Mouse (Mus musculus) fibroblast of lung, adult 2 months (primary cell): ENCODE measurements at regions not wholly inside any gene's neighbourhood (a gene's known extent, or its start where the extent isn't known, plus 50 kb on each side); places are given as distances from the start of the nearest gene placed in this dataset.

ENCODE experiments used
- DNase-seq: peaks from one replicate; pipeline ENCODE4 v3.0.0-alpha.2; 2011; ENCODE audit warnings: low read depth

DNA sequence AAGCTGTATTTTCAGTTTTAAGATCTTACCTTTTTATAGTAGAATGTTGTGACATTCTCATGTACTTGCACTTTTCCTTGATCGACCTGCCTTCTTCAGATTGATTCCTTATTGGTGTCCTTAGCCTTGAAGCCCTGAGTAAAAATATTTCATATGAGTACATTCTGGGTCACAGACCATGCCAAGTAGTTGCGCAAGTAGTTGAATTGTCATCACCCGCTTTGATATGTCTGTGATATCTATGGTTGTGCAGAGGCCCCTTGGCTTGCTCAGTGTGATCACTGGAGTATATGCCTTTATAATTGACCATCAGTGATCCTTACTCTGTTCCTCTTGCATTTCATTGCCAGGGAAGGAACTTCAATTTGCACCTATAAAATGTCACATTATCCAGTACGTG is 131.1 kb upstream of the Reg3g start:
- DNase-seq: no peak

DNA sequence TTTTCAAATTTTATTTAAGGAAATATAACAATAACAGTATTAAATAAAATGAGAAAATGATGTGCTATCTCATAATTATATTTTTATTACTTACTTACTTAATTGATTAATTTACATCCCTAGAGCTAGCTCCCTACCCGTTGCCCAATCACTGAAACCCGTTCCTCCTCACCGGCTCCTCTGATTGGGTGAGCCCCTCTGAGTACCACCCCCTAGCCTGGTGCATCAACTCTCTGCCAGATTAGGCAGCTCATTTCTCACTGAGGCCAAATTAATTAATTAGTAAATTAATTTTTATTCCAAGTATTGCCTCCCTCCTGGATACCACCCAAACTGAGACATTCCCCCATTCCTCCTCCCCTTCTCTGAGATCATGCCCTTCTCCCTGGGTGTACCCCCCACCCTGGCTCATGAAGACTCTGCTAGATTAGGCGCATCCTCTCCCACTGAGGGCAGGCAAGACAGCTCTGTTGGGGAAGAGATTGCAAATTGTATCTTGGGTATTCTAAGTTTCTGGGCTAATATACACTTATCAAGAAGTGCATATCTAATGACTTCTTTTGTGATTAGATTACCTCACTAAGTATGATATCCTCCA is 101.4 kb upstream of the Reg3g start:
- no peak for DNase-seq

DNA sequence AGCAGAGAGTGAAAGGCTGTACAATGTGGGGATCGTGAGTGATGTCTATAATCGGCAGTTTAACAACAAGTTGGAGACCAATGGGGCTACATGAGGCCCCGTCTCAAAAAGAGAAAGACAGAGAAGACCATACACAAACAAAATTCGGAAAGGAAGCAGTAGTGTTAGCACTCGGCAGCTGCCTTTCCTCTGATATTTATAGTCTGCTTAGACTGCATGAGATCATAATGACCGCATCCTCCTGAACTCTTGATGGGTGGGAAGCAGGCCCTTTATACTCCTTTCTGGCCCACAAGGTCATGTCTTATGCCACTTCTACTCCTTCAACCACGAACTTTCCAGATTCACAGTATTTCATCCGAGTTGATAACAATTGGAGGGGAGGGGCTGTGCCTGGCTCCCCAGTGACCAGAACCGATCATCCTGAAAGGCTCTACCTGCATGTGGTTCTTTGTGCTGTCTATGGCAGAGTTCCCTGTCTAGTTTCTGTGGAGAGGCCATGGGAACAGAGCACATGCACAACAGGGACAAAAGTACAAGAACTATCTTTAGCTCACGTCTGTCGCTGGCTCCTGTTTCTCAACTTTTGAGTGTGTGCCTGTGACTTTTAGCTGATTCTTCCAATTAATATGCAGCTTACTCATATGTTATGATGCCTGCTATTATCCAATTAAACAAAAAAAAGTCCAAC is 84.5 kb upstream of the Reg3g start:
- no peak for DNase-seq

DNA sequence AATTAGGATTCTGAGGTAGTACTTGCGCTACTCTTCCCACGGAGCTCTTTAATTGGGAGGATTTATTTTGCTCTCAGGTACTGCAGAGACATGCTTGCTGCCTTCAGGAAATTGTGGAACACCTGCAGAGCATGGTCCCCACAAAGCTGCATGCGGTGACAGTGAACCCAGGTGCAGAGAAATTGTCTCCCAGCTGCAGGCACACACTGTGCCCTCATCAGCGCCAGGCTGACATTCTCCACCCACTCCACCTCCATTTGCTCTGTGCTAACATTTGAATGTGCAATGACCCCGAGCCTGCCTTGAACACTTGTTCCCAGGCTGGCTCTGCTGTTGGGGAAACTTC is 83.7 kb upstream of the Reg3g start:
- DNase-seq: no peak

DNA sequence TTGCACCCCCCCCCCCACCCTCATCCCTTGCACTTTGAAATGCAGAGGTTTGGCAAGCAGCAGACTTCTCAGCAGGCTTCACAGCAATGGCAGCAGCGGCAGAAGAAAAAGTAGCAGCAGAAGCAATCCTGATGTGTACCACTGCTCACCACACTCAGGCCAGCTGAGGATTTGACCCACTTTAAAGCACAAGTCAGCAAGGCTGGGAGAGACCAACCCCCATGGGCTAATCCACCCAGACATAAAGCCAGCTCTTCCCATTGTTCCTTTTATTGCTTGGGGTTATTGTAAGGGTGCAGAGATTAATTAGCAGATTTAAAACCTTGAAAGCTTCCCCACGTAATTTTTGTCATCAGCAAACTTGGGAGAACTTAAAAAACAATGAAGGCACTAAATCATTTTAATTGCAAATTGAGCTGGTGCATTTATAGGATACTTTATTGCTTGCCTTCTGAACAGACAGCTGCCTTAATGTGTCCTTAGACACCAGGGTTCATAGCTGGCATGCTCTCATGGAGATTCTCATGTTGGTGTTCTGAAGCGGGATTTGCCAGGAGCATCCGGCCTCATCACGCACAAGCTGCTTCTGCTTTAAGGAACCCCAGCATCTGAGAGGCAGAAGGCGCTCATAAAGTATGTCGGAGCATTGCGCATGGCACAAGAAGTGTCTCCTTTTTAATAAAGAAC is 83.1 kb upstream of the Reg3g start:
- DNase-seq: no peak

DNA sequence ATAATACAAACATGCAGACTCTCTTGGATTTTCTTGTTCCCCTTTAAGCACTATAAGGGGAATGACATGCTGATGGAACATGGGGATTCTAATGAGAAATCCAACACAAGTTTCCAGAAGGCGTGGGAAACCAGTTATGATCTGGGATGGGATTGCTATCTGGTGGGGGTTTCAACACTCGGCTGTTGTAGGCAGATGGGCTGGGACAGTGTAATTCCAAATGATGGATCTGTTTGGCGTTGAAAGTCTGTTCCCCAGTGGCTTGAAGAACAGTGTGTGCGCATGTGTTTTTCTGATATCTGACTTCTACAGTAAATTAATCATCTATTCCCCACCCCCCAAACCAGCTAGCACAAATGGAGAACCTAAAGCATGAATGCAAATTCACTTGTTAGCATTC is 79.8 kb upstream of the Reg3g start:
- DNase-seq: no peak

DNA sequence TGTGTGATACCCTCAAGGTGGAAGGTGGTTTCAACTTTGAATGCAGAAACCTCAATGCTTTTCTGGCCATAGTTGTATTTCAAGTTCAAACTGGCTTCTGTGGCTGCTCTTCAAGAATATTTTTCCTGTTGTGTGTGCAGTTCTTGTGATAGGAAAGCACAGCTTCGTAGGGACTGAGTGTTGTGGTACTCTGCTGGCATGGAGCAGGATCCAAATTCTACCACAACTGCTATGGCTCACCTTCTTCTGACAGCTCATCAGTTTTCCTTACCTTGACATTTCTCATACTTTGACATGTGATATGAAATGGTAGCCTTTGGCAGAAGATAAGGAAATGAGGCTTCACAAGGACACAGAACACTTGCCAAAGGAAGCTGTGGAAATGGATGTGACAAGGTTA is 79.0 kb upstream of the Reg3g start:
- DNase-seq: no peak

DNA sequence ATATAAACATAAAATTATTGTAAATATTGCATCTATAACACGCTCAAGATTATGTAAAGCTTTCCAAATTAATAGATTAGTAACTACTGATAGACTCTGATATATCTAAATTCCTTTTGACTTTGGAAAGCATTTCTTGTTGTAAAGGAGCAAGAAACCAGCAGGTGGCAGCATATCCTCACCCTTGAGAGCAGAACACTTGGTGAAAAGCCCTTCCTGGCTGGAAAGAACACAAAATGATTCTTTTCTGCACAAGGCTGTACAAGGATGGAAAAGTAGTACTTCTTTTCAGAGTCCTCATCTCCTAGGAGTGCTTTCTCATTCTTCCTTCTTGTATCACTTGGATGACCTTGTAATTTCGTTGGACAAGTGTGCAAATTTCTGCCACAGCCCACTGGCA is 75.6 kb upstream of the Reg3g start:
- peak; percentile 4 for DNase-seq

DNA sequence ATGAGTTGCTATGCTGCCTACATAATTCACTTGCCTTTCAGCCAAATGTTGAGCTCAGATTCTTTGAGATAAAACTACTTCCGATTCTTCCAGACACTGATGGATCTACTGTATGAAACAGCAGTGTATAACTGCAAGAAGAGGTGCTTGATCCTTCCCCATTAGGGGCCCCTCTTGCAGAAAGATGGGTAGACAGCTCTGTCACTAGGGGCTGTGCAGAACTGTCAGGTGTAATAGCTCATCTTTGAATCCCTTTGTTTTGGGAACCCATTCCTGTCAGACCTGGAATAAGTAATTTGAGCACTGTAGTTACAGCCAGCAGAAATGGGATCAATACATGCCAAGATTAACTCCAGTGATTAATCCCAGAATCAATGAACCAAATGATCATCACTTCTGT is 68.8 kb upstream of the Reg3g start:
- DNase-seq: no peak

DNA sequence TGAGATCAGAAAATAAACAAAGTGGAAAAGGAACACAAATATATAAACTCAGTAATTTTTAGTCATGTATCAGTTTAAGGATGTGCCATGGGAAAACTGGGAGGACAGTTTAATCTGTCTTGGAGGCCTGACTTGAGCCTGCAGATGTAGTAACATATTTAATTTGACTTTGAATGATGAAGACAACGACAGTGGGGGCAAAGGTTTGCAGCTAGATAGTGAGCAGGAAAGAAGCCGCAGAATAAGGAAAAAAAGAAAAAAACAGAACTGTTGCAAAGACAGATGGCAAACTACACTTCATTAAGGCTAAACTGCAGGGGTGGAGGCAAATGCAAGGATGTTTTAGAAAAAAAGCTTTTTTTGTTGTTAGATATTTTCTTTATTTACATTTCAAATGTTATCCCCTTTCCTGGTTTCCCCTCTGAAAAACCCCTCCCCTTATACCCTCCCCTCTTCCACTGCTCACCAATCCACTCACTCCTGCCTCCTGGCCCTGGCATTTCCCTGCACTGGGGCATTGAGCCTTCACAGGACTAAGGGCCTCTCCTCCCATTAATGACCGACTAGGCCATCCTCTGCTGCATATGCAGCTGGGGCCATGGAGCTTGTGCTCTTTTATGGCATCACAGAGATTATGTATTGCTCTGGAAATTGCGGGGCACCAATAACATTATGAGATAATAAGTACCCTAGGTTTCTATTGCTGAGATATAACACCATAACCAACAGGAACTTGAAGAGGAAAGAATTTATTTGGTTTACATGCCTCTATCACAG is 58.5 kb upstream of the Reg3g start:
- no peak for DNase-seq
